Mouse (Mus musculus) midbrain, embryonic 11.5 days (tissue): ENCODE measurements around the gene Zfp523. TPM values are rescaled to one million over a fixed set of nuclear protein-coding genes. Genes with fewer than 3 reads are reported as not detected.

Source experiments
- ATAC-seq: fragments of 200-750 bp; cut with Nextera tagmentation; 2 replicates; pipeline ENCODE4 v1.8.0; 2017; ENCODE audit warnings: moderate TSS enrichment, moderate library complexity; ENCODE audit not compliant: low FRiP score
- DNase-seq: peaks from one replicate; pipeline ENCODE4 v3.0.0; 2015; ENCODE audit warnings: low spot score; ENCODE audit errors: missing footprints
- H3K27ac ChIP-seq: fragments of 300-500 bp; sonication (generic); 2 replicates; pipeline ENCODE4 v1.5.1; 2014; ENCODE audit warnings: low read depth, low read length
- H3K27me3 ChIP-seq: fragments of 300-500 bp; sonication (generic); 2 replicates; pipeline ENCODE4 v1.6.1; 2014; ENCODE audit warnings: mild to moderate bottlenecking, low read length, moderate library complexity, mixed read lengths; ENCODE audit not compliant: control insufficient read depth, insufficient read depth
- H3K36me3 ChIP-seq: fragments of 300-500 bp; sonication (generic); 2 replicates; pipeline ENCODE4 v1.6.1; 2014; ENCODE audit warnings: mild to moderate bottlenecking, low read length, moderate library complexity, mixed read lengths; ENCODE audit not compliant: control insufficient read depth, insufficient read depth
- H3K4me1 ChIP-seq: fragments of 300-500 bp; sonication (generic); 2 replicates; pipeline ENCODE4 v1.6.1; 2014; ENCODE audit warnings: low read length; ENCODE audit not compliant: control insufficient read depth, insufficient read depth
- H3K4me2 ChIP-seq: fragments of 300-500 bp; sonication (generic); 2 replicates; pipeline ENCODE4 v1.6.1; 2014; ENCODE audit warnings: mild to moderate bottlenecking, moderate library complexity
- H3K4me3 ChIP-seq: fragments of 300-500 bp; sonication (generic); 2 replicates; pipeline ENCODE4 v1.5.1; 2014; ENCODE audit warnings: low read depth, low read length
- H3K9ac ChIP-seq: fragments of 300-500 bp; sonication (generic); 2 replicates; pipeline ENCODE4 v1.6.1; 2014; ENCODE audit warnings: low read length
- H3K9me3 ChIP-seq: fragments of 300-500 bp; sonication (generic); 2 replicates; pipeline ENCODE4 v1.6.1; 2016; ENCODE audit warnings: low read length; ENCODE audit not compliant: control insufficient read depth
- WGBS: fragments of 180-500 bp; shearing (Covaris S2); extraction: QIAGEN DNeasy Blood & Tissue Kit; methylation state at CpG from one replicate; pipeline ENCODE4 v1.1.7; 2014; 5-methylcytosine and 5-hydroxymethylcytosine counted together
- polyA plus RNA-seq: library from polyadenylated mRNA; unstranded; fragments of >200 nt; fragmentation: Nextera tagmentation; extraction: Ambion mirVana; gene quantifications from 2 replicates; pipeline ENCODE4 v1.2.1, GENCODE M21; 2014

The Zfp523 gene
- polyA plus RNA-seq, 1 experiment from 2014 or later = 30.2 TPM

DNA sequence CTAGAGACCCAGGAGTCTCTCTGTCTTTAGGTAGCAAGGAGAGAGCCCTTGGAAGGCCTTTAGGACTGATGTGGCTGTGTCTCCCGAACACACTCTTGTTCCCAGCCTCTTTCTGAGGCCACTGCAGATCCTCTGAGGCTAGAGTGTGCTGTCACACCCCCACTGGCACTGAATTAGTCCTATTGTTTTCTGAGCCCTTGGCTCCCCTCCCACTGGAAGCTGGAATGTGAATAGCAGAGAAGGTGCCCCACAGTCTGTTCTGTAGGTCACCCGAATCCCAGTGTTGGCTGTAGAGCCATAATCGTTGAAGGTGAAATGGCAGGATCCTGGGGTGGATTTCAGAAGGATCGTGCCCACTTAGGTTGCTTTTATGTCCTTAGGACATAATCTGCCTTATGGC, 3.4 kb downstream of the Zfp523 start:
- Histone ChIP-seq H3K27ac (no peak overlapping the region), H3K27me3 (no peaks in the 10 kb centered on the region), H3K9ac (no peak overlapping the region), H3K4me1 (peaks cover 20% of the 10 kb centered on the region), H3K9me3 (no peaks in the 10 kb centered on the region), H3K36me3 (no peaks in the 10 kb centered on the region), H3K4me3 (no peak overlapping the region), H3K4me2 (no peak overlapping the region)
- ATAC-seq (no peak), DNase-seq (no peak)
- 50% methylated on average over 4 of the region's 4 CpGs for WGBS

DNA sequence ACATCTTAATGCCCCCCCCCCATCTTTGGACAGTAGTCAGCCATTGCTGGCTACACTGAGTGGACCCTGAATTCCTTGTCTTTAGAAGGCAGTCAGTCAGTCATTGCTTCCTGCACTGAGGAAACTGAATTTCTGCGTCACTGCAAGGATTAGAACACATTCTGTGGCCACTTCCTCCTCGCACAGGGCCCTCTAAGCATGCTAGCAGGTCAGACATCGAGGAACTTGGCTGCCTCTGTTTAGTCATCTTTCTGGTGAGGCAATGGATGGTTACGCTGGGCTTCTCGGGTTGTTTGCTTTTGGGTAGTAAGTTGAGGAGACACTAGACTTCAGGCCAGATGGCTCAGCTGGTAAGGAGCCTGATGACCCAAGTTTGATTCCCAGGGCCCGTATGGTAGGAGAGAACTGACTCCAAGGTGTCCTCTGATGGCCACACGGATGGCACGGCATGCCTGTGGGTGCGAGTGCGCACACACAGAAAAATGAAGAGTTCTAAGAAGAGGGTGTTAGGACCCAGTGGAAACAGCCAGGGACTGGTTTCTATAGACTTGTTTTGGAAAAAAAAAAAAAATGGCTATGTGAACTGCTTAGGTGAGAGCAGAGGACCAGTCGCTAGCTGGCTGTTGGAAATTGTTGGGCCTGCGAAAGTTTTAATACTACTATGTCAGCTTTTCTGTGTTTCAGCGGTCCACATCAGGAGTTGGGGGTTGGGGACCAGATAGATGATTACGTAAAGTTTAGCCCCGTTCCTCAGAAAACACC, 4.0 kb downstream of the Zfp523 start:
- Histone ChIP-seq H3K4me3 (no peak overlapping the region), H3K4me1 (peaks cover 20% of the 10 kb centered on the region), H3K9me3 (no peaks in the 10 kb centered on the region), H3K27ac (no peak overlapping the region), H3K27me3 (no peaks in the 10 kb centered on the region), H3K9ac (no peak overlapping the region), H3K4me2 (no peak overlapping the region), H3K36me3 (no peaks in the 10 kb centered on the region)
- no peak for DNase-seq
- WGBS = 85% methylated on average over 15 of the region's 15 CpGs
- ATAC-seq = no peak

DNA sequence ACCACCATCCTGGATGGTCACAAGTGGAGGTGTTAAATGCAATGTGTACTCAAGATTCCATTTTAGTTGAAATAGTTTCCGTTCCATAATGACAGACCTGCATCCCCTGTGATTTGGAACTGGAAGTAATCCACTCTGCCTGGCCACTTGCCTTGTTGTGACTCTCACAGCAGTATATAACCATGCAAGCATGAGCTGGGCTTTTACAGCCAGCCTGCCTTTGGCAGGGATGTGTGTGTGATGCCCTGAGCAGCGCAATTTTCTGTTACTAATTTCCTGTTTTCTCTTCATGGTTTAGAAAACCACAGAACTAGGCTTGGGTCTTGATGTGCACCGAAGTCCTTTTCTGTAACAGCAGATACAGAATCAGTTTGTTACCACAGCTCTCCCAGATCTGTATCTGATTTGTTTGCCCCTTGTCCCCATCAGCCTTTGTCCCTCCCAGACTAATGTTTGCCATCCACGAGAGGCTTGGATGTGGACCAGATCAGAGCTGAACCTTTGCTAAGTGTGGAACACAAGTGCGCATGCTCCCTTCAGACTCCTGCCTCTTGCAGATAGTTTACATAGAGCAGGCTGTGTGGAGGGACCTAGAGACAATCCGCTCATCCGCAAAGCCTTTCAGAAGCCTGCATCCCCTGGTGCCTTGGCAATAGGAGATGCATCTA, 8.2 kb downstream of the Zfp523 start:
- H3K4me1 ChIP-seq = 0 out of 2 replicates have a peak, but pooled peaks cover 5% of the 10 kb centered on the region
- H3K4me3 ChIP-seq = no peak overlapping the region
- H3K9ac ChIP-seq = no peak overlapping the region
- no peak overlapping the region for H3K27ac ChIP-seq
- H3K4me2 ChIP-seq = no peak overlapping the region
- H3K27me3 ChIP-seq = no peaks in the 10 kb centered on the region
- H3K9me3 ChIP-seq = no peaks in the 10 kb centered on the region
- H3K36me3 ChIP-seq = no peaks in the 10 kb centered on the region
- WGBS = 91% methylated on average over 7 of the region's 7 CpGs
- DNase-seq = no peak
- ATAC-seq = no peak

DNA sequence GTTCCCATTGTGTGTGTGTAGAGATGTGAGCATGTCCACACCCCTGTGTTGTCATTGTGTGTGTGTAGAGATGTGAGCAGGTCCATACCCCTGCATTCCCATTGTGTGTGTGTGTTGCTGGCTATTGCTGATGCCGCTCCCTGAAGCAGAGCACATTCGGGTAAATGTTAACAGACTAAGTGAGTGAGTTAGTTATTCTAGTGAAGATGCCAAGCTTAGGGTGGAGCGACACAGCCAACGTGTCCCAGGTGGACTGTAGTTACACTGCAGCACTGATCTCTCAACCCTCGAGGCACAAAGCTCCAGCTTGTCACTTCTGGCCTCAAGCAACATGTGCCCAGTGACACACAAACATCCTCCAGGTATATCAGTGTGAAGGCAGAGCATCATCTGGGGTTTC, 11.4 kb downstream of the Zfp523 start:
- Histone ChIP-seq H3K36me3 (no peaks in the 10 kb centered on the region), H3K9me3 (no peaks in the 10 kb centered on the region), H3K4me1 (no peaks in the 10 kb centered on the region), H3K9ac (no peak overlapping the region), H3K27ac (no peak overlapping the region), H3K4me2 (no peak overlapping the region), H3K4me3 (no peak overlapping the region), H3K27me3 (no peaks in the 10 kb centered on the region)
- ATAC-seq (no peak), DNase-seq (no peak)
- WGBS = 92% methylated on average over 5 of the region's 5 CpGs

DNA sequence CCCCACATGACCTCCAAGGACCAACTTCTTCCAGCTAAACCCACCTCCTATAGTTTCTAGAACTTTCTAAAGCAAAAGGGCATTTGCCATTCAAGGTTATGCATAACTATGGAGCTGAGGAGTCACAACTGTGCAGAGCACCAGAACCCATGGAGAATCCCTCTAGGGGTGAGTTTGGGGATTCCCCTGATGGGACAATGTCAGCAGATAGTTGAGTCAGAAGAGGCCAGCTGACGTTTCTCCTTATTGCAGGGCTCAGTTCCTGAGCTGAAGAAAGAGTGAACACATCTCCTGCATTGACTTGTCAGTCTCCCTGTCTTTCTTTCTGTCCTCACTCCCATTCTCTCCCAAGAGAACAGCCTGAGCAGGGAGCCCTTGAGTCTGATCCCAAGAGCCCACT, 15.8 kb downstream of the Zfp523 start:
- H3K4me3 ChIP-seq = no peak overlapping the region
- peaks cover 6% of the 10 kb centered on the region; the same call in 1 of the 2 replicates for H3K36me3 ChIP-seq
- H3K9me3 ChIP-seq = no peaks in the 10 kb centered on the region
- ATAC-seq (no peak), DNase-seq (no peak)
- no peaks in the 10 kb centered on the region for H3K27me3 ChIP-seq
- no peaks in the 10 kb centered on the region for H3K4me1 ChIP-seq
- 64% methylated on average over 1 of the region's 1 CpGs for WGBS
- H3K4me2 ChIP-seq = no peak overlapping the region
- no peak overlapping the region for H3K27ac ChIP-seq
- no peak overlapping the region for H3K9ac ChIP-seq

DNA sequence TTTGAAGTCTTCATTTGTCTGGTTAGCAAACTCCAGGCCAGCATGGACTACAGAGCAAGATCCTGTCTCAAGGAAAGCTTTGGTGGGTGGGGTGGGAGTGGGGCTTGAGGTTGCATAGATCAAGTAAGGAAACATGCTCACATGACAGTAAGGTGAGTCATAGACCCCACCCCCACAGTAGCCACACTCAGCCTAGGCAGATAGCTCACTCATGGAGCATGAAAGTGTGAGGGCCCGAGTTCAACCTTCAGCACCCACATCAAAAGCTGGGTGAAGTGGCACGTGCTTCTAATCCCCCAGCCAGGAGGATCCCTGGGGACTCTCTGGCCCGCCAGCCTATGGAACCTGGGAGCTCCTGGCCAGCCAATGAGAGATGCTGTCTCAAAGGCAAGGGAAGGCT, 16.6 kb downstream of the Zfp523 start:
- 95% methylated on average over 3 of the region's 3 CpGs for WGBS
- DNase-seq (peak; percentile 59), ATAC-seq (no peak)
- Histone ChIP-seq H3K4me1 (no peaks in the 10 kb centered on the region), H3K27ac (no peak overlapping the region), H3K4me3 (no peak overlapping the region), H3K27me3 (no peaks in the 10 kb centered on the region), H3K4me2 (no peak overlapping the region), H3K36me3 (peaks cover 11% of the 10 kb centered on the region), H3K9me3 (no peaks in the 10 kb centered on the region), H3K9ac (no peak overlapping the region)

DNA sequence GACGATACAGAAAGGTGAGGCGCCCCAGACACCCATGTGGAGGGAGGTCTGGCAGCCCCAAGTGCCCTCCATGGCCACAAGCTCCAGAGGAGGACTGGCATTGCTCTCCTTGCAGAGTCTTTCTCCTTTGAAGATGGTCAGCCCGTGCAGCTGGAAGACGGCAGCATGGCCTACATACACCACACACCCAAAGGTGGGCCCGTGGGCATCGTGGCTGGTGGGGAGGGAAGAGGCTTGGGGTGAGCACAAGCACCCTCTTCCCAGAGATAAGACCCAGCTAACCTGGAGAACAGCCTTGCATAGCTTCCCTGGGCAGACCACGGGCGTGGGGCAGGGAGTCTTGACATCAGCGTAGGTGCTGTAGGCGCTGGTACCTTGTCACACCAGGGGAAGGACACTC, 18.1 kb downstream of the Zfp523 start:
- Histone ChIP-seq H3K36me3 (peaks cover 11% of the 10 kb centered on the region), H3K9ac (no peak overlapping the region), H3K27me3 (no peaks in the 10 kb centered on the region), H3K9me3 (no peaks in the 10 kb centered on the region), H3K4me3 (no peak overlapping the region), H3K4me2 (no peak overlapping the region), H3K4me1 (no peaks in the 10 kb centered on the region), H3K27ac (no peak overlapping the region)
- DNase-seq (peak; percentile 59), ATAC-seq (no peak)
- 99% methylated on average over 10 of the region's 10 CpGs for WGBS

DNA sequence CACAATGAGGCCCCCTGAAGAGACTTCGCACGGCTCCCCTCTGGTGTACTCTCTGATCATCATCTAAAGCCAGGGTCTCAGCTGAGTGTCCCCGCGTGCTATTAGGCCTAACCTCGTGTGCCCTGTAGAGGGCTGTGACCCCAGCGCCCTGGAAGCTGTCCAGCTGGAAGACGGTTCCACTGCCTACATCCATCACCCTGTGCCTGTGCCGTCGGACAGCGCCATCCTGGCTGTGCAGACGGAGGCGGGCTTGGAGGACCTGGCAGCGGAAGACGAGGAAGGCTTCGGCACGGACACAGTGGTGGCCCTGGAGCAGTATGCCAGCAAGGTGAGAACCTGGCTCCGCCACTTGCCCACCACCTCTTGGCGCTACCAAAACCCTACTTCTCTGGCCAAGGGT, 20.7 kb downstream of the Zfp523 start:
- DNase-seq = peak; percentile 39
- no peaks in the 10 kb centered on the region for H3K4me1 ChIP-seq
- no peak overlapping the region for H3K4me3 ChIP-seq
- no peaks in the 10 kb centered on the region for H3K9me3 ChIP-seq
- peaks cover 21% of the 10 kb centered on the region for H3K36me3 ChIP-seq
- 77% methylated on average over 18 of the region's 18 CpGs for WGBS
- no peaks in the 10 kb centered on the region for H3K27me3 ChIP-seq
- no peak for ATAC-seq
- no peak overlapping the region for H3K9ac ChIP-seq
- H3K4me2 ChIP-seq = no peak overlapping the region
- no peak overlapping the region for H3K27ac ChIP-seq

DNA sequence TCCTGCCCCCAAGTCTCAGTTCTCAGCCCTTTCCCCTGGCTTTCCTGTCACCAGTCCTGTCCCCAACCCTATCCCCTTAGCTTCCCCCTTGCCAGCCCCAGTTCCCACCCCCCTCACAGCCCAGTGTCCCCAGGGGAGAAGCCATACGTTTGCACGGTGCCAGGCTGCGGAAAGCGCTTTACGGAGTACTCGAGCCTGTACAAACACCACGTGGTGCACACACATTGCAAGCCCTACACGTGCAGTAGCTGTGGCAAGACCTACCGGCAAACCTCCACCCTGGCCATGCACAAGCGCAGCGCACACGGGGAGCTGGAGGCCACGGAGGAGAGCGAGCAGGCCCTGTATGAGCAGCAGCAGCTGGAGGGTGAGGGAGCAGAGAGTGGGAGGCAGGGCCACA, 25.1 kb downstream of the Zfp523 start:
- Histone ChIP-seq H3K4me2 (no peak overlapping the region), H3K36me3 (peaks cover 21% of the 10 kb centered on the region), H3K4me3 (no peak overlapping the region), H3K27ac (no peak overlapping the region), H3K4me1 (no peaks in the 10 kb centered on the region), H3K9ac (no peak overlapping the region), H3K27me3 (no peaks in the 10 kb centered on the region), H3K9me3 (no peaks in the 10 kb centered on the region)
- ATAC-seq (no peak), DNase-seq (peak; percentile 45)
- 85% methylated on average over 14 of the region's 14 CpGs for WGBS
